Mouse (Mus musculus) urinary bladder, postnatal 14 days (tissue): ENCODE data around the gene Lrig1.

Source experiments
- DNase-seq: peaks from one replicate; pipeline ENCODE4 v3.0.0; 2021; ENCODE audit warnings: low spot score

Lrig1 gene

GRCm38 (mm10) chr6:94676300-94676699 is 23.7 kb downstream of the Lrig1 start:
- no peak for DNase-seq

GRCm38 (mm10) chr6:94672426-94672825 is 27.5 kb downstream of the Lrig1 start:
- no peak for DNase-seq

GRCm38 (mm10) chr6:94669370-94669769 is 30.6 kb downstream of the Lrig1 start:
- no peak for DNase-seq

- DNase-seq = no peak
Observed at GRCm38 (mm10) chr6:94668204-94668863, 31.6 kb downstream of the Lrig1 start.

- DNase-seq = no peak
Observed at GRCm38 (mm10) chr6:94667131-94667530, 32.8 kb downstream of the Lrig1 start.

- DNase-seq = no peak
Observed at GRCm38 (mm10) chr6:94666432-94667119, 33.4 kb downstream of the Lrig1 start.

GRCm38 (mm10) chr6:94665677-94666076 is 34.3 kb downstream of the Lrig1 start:
- DNase-seq = no peak

- no peak for DNase-seq
Observed at GRCm38 (mm10) chr6:94665248-94665647, 34.7 kb downstream of the Lrig1 start.

- no peak for DNase-seq
Observed at GRCm38 (mm10) chr6:94664000-94664399, 36.0 kb downstream of the Lrig1 start.

- DNase-seq = no peak
Observed at GRCm38 (mm10) chr6:94661923-94662322, 38.0 kb downstream of the Lrig1 start.

GRCm38 (mm10) chr6:94661321-94661720 is 38.6 kb downstream of the Lrig1 start:
- no peak for DNase-seq

- DNase-seq = no peak
Observed at GRCm38 (mm10) chr6:94659886-94660333, 40.0 kb downstream of the Lrig1 start.

GRCm38 (mm10) chr6:94658136-94658480 is 41.9 kb downstream of the Lrig1 start:
- DNase-seq = no peak

GRCm38 (mm10) chr6:94657204-94658135 is 42.5 kb downstream of the Lrig1 start:
- no peak for DNase-seq

GRCm38 (mm10) chr6:94655818-94656478 is 44.0 kb downstream of the Lrig1 start:
- no peak for DNase-seq

- DNase-seq = no peak
Observed at GRCm38 (mm10) chr6:94653388-94654316, 46.3 kb downstream of the Lrig1 start.

GRCm38 (mm10) chr6:94652659-94653213 is 47.2 kb downstream of the Lrig1 start:
- no peak for DNase-seq

GRCm38 (mm10) chr6:94651541-94651940 is 48.4 kb downstream of the Lrig1 start:
- no peak for DNase-seq

- DNase-seq = no peak
Observed at GRCm38 (mm10) chr6:94649637-94650036, 50.3 kb downstream of the Lrig1 start.

- DNase-seq = no peak
Observed at GRCm38 (mm10) chr6:94648496-94648895, 51.5 kb downstream of the Lrig1 start.
